Mouse (Mus musculus) frontal cortex, postnatal 25 days (tissue): ENCODE results near the gene Mepe.
A peak's percentile ranks its signal among the peaks of the same experiment; 100 is the strongest.

Source experiments
- DNase-seq, 2 experiments: peaks; one replicate each; pipeline ENCODE4 v3.0.0; 2022; ENCODE audit warnings: low spot score in 2 of 2

The Mepe gene

GRCm38 (mm10) chr5:104325029-104325428 lies at the start of gene Mepe:
Gene Mepe (plus strand): TSS chr5:104325329.
- DNase-seq: no peak

- no peak for DNase-seq
Observed at GRCm38 (mm10) chr5:104294201-104294600, 30.9 kb upstream of the Mepe start.

GRCm38 (mm10) chr5:104298994-104299393 lies 26.1 kb upstream of the Mepe start, which contains the start of gene Ibsp:
Gene Ibsp (plus strand): TSS chr5:104299171.
- DNase-seq: no peak

GRCm38 (mm10) chr5:104314073-104314472 lies 11.1 kb upstream of the Mepe start:
- no peak for DNase-seq

GRCm38 (mm10) chr5:104326884-104327283 lies 1.8 kb downstream of the Mepe start:
- DNase-seq: no peak

GRCm38 (mm10) chr5:104327389-104327788 lies 2.3 kb downstream of the Mepe start:
- no peak for DNase-seq

GRCm38 (mm10) chr5:104327876-104328275 lies 2.7 kb downstream of the Mepe start:
- DNase-seq: no peak

- no peak for DNase-seq
Observed at GRCm38 (mm10) chr5:104328317-104328850, 3.3 kb downstream of the Mepe start.

- DNase-seq: no peak
Observed at GRCm38 (mm10) chr5:104329381-104329780, 4.3 kb downstream of the Mepe start.

- DNase-seq: no peak
Observed at GRCm38 (mm10) chr5:104330088-104330487, 5.0 kb downstream of the Mepe start.

GRCm38 (mm10) chr5:104332296-104332695 lies 7.2 kb downstream of the Mepe start:
- no peak for DNase-seq

GRCm38 (mm10) chr5:104333231-104333640 lies 8.1 kb downstream of the Mepe start:
- DNase-seq: peak; percentile 29 to 58

GRCm38 (mm10) chr5:104333643-104334042 lies 8.5 kb downstream of the Mepe start:
- no peak for DNase-seq

GRCm38 (mm10) chr5:104334516-104334915 lies 9.4 kb downstream of the Mepe start:
- DNase-seq: no peak

- DNase-seq: no peak
Observed at GRCm38 (mm10) chr5:104335962-104336361, 10.8 kb downstream of the Mepe start.

GRCm38 (mm10) chr5:104337491-104337890 lies 12.4 kb downstream of the Mepe start:
- no peak for DNase-seq

- no peak for DNase-seq
Observed at GRCm38 (mm10) chr5:104339009-104339408, 13.9 kb downstream of the Mepe start.

GRCm38 (mm10) chr5:104339706-104340512 lies 14.8 kb downstream of the Mepe start:
- peak in 1 of 2 experiments; percentile 36 for DNase-seq

GRCm38 (mm10) chr5:104340513-104340829 lies 15.3 kb downstream of the Mepe start:
- no peak for DNase-seq

- DNase-seq: no peak
Observed at GRCm38 (mm10) chr5:104342881-104343280, 17.8 kb downstream of the Mepe start.

GRCm38 (mm10) chr5:104344526-104345240 lies 19.6 kb downstream of the Mepe start:
- DNase-seq: no peak

GRCm38 (mm10) chr5:104345241-104345630 lies 20.1 kb downstream of the Mepe start:
- DNase-seq: no peak

- no peak for DNase-seq
Observed at GRCm38 (mm10) chr5:104351041-104351440, 25.9 kb downstream of the Mepe start.
